Mouse (Mus musculus): Measurements from ENCODE around the gene Podnl1. TPM values are rescaled to one million over a fixed set of nuclear protein-coding genes. Genes with fewer than 3 reads are reported as not detected.

Podnl1 gene
- total RNA-seq, 2 experiments from 2014 or later = not detected

Small RNA genes within 50 kb of the gene (microRNA-seq; reads per million reads assigned to microRNA genes)
- gene Gm25110 (0 reads per million in 2 experiments), gene Mir181c (2,035 to 2,272 reads per million in 2 experiments), gene Mir181d (2,063 to 2,198 reads per million in 2 experiments), gene Mir709 (0 reads per million in 2 experiments)

Other genes with a start within 250 kb of the Podnl1 start
- gene Adgrl1, start 225.9 kb upstream of the Podnl1 start, total RNA-seq (2021) = 100 to 1,000 TPM; 315 to 348 TPM
- gene Gm10644, start 170.8 kb upstream of the Podnl1 start, total RNA-seq (2021) = under 1 TPM; 0.49 to 0.54 TPM
- gene Asf1b, start 170.5 kb upstream of the Podnl1 start, total RNA-seq (2021) = 1 to 10 TPM in 1 of 2 experiments, under 1 TPM in 1; 0.39 to 1.2 TPM
- gene Prkaca, start 153.0 kb upstream of the Podnl1 start, total RNA-seq (2021) = 100 to 1,000 TPM; 257 to 273 TPM
- 10 to 100 TPM; 44.2 to 45.4 TPM for gene Samd1, start 128.3 kb upstream of the Podnl1 start, total RNA-seq (2021)
- gene 1700067K01Rik, start 124.5 kb upstream of the Podnl1 start, total RNA-seq (2021) = under 1 TPM; 0.20 to 0.33 TPM
- gene 2210011C24Rik, start 113.8 kb upstream of the Podnl1 start, total RNA-seq (2021) = 1 to 10 TPM; 1.9 to 2.3 TPM
- 1 to 10 TPM; 2.7 to 2.9 TPM for gene Palm3, start 104.5 kb upstream of the Podnl1 start, total RNA-seq (2021)
- gene Il27ra, start 83.4 kb upstream of the Podnl1 start, total RNA-seq (2021) = 1 to 10 TPM; 2.0 to 2.4 TPM
- gene Rln3, start 81.0 kb upstream of the Podnl1 start, total RNA-seq (2021) = not detected
- 1 to 10 TPM; 4.4 to 4.5 TPM for gene Gm10643, start 60.9 kb upstream of the Podnl1 start, total RNA-seq (2021)
- gene Rfx1, start 59.2 kb upstream of the Podnl1 start, total RNA-seq (2021) = 10 to 100 TPM; 19.8 to 24.1 TPM
- 10 to 100 TPM; 18.5 to 19.1 TPM for gene Dcaf15, start 21.2 kb upstream of the Podnl1 start, total RNA-seq (2021)
- 10 to 100 TPM; 52.6 to 54.0 TPM for gene Cc2d1a, start 21.9 kb downstream of the Podnl1 start, total RNA-seq (2021)
- 1 to 10 TPM; 1.4 to 2.1 TPM for gene 4930432K21Rik, start 22.0 kb downstream of the Podnl1 start, total RNA-seq (2021)
- 1 to 10 TPM; 2.6 to 3.0 TPM for gene Nanos3, start 59.2 kb downstream of the Podnl1 start, total RNA-seq (2021)
- gene Zswim4, start 111.1 kb downstream of the Podnl1 start, total RNA-seq (2021) = 10 to 100 TPM; 16.5 to 20.4 TPM
- gene D8Ertd738e, start 123.7 kb downstream of the Podnl1 start, total RNA-seq (2021) = 100 to 1,000 TPM; 140 to 152 TPM
- 10 to 100 TPM; 18.4 to 20.6 TPM for gene Mri1, start 131.3 kb downstream of the Podnl1 start, total RNA-seq (2021)
- gene Ccdc130, start 144.4 kb downstream of the Podnl1 start, total RNA-seq (2021) = 10 to 100 TPM; 24.2 to 25.5 TPM